Mouse (Mus musculus) liver, embryonic 14.5 days (tissue): ENCODE measurements around the gene Zmynd8.

ENCODE experiments used
- CTCF ChIP-seq: IDR thresholded peaks from 2 replicates; pipeline ENCODE4 v1.5.1; 2016; ENCODE audit warnings: antibody characterized with exemption, low read depth, control low read depth
- EP300 ChIP-seq: IDR thresholded peaks from 2 replicates; pipeline ENCODE4 v1.6.1; 2016; ENCODE audit warnings: antibody characterized with exemption, low read depth

GRCm38 (mm10) chr2:165873777-165874176 lies 25.0 kb downstream of the Zmynd8 start:
- TF ChIP-seq CTCF (no peak), EP300 (no peak)
